Mouse (Mus musculus) lung, postnatal 25 days (tissue): ENCODE results near the gene Hist1h4d.
A peak's percentile ranks its signal among the peaks of the same experiment; 100 is the strongest.
"Not testable (repeated sequence)": the region's sequence is repeated elsewhere in the genome, so short reads cannot be mapped to it uniquely, and the experiment has no call there.

Experiments used
- DNase-seq: peaks from one replicate; pipeline ENCODE4 v3.0.0; 2022; ENCODE audit warnings: low spot score

The Hist1h4d gene

GRCm38 (mm10) chr13:23581408-23582218 is at the start of gene Hist1h4d:
Gene Hist1h4d (plus strand): TSS chr13:23581598.
- peak; percentile 99 for DNase-seq

GRCm38 (mm10) chr13:23532262-23533075 is 48.9 kb upstream of the Hist1h4d start:
- no peak for DNase-seq

GRCm38 (mm10) chr13:23533560-23534367 is 47.6 kb upstream of the Hist1h4d start, which contains the start of gene Hist1h2af:
Gene Hist1h2af (plus strand): TSS chr13:23533906.
- peak; percentile 73 for DNase-seq

GRCm38 (mm10) chr13:23534368-23535131 is 46.8 kb upstream of the Hist1h4d start:
- DNase-seq, result no peak

GRCm38 (mm10) chr13:23535137-23536075 is 46.0 kb upstream of the Hist1h4d start, which contains the start of gene Hist1h3g:
Gene Hist1h3g (plus strand): TSS chr13:23535422.
- peak; percentile 91 for DNase-seq

- DNase-seq, result no peak
Observed at GRCm38 (mm10) chr13:23536076-23536822, 45.1 kb upstream of the Hist1h4d start.

- DNase-seq, result no peak
Observed at GRCm38 (mm10) chr13:23537006-23537710, 44.2 kb upstream of the Hist1h4d start.

GRCm38 (mm10) chr13:23538249-23538648 is 43.1 kb upstream of the Hist1h4d start:
- no peak for DNase-seq

- not testable (repeated sequence) for DNase-seq
Observed at GRCm38 (mm10) chr13:23539821-23540220, 41.6 kb upstream of the Hist1h4d start.

GRCm38 (mm10) chr13:23541497-23541896 is 39.9 kb upstream of the Hist1h4d start:
- no peak for DNase-seq

GRCm38 (mm10) chr13:23542225-23542980 is 39.0 kb upstream of the Hist1h4d start:
- not testable (repeated sequence) for DNase-seq

GRCm38 (mm10) chr13:23542999-23543607 is 38.3 kb upstream of the Hist1h4d start, which contains the start of gene Hist1h2bh:
Gene Hist1h2bh (minus strand): TSS chr13:23543392.
- peak; percentile 93 for DNase-seq

GRCm38 (mm10) chr13:23543965-23544786 is 37.2 kb upstream of the Hist1h4d start, which contains the start of gene Hist1h3f:
Gene Hist1h3f (plus strand): TSS chr13:23544052.
- peak; percentile 95 for DNase-seq

- not testable (repeated sequence) for DNase-seq
Observed at GRCm38 (mm10) chr13:23544787-23545120, 36.6 kb upstream of the Hist1h4d start.

- no peak for DNase-seq
Observed at GRCm38 (mm10) chr13:23546694-23547093, 34.7 kb upstream of the Hist1h4d start.

GRCm38 (mm10) chr13:23550761-23551145 is 30.6 kb upstream of the Hist1h4d start:
- DNase-seq, result no peak
